Mouse (Mus musculus): ENCODE results near the gene Rps12.

- TF ChIP-seq CTCF (conservative IDR thresholded peaks at IDR 0.05; ENCODE audit: low read length) (no peak), POU5F1 (IDR thresholded peaks at IDR 0.05; ENCODE audit: borderline replicate concordance, low read length) (no peak)
Measured at GRCm38 (mm10) chr10:23836003-23836964, 49.2 kb upstream of the Rps12 start.
